Mouse (Mus musculus): Measurements from ENCODE around the gene Dmac2. TPM values are rescaled to one million over a fixed set of nuclear protein-coding genes. Genes with fewer than 3 reads are reported as not detected.
"Not testable (repeated sequence)": the region's sequence is repeated elsewhere in the genome, so short reads cannot be mapped to it uniquely, and the experiment has no call there.

The Dmac2 gene
- polyA plus RNA-seq (2015; fragmentation: Nextera tagmentation; extraction: Ambion mirVana), result 46.5 and 48.5 TPM in 2 replicates

DNA sequence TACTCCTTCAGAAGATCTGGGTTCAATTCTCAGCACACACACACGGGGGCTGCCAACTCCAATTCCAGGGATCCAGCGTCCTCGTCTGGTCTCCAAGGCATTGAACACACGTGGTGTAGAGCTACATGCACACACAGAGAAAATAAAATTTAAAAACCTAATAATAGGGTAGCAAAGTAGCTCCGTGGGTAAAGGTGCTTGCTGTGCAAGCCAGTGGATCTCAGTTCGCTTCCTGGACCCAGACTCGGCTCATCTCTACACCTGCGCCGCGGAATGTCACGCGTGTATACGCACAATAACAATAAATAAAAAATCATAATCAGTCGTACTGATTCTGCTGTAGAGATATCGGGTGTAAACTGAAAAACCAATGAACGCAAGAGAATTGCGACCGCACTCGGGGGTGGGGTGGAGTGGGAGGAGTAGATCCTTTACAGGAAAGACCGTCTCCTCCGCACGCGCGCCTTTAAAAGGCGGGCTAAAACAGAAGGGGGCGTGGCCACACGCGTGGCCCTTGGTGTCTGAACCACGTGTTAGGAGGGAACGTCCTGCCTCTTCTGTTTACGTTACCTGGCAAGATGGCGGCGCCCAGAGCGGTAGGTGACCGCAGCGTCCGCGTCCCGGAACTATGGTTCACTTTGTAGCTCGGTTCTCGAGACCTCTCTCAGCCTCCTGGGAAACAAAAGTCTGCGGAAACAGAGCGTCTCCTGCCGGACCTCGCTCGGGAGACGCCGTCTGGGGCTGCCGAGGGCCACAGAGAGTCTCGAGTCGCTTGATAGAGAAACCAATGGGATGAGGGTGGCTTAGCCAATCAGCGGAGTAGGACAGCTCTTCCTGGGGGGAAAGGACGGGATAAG lies at the start of gene Dmac2:
Dmac2 (plus strand) TSS at position 550 of the 857 bp plus-strand sequence.
- under 1% methylated on average over 53 of the region's 53 CpGs for WGBS
- no peaks in the 10 kb centered on the region for H3K9me3 ChIP-seq
- peak; percentile 96 for ATAC-seq (ENCODE audit: low FRiP score, low read depth)

DNA sequence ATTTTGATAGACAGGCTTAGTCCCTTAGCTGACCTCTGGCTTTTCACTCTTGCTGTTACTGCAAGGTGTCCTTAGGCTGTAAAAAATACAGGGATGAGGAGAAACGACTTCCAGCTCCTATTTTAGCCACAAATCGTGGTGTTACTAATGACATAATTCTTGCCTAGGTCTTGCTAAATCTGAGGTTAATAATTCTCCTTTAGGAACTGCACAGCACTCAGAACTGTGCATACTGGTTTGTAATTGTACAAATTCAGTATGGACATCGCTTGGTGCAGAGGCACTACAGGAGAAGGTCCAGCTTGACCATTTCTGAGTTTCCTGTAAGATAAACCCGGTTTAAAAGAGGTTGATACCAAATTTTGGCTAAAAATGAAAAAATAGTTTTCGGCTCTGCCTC lies 45.4 kb upstream of the Dmac2 start:
- H3K4me2 ChIP-seq; H3K27me3 ChIP-seq; H3K9ac ChIP-seq; H3K4me3 ChIP-seq; H3K9me3 ChIP-seq; H3K27ac ChIP-seq (replicated peaks); H3K4me1 ChIP-seq (replicated peaks); ATAC-seq (ENCODE audit: low FRiP score, low read depth); H3K36me3 ChIP-seq: not testable (repeated sequence)
- WGBS, result 77% methylated on average over 5 of the region's 5 CpGs

More for the DNA sequence above, at the start of gene Dmac2:
- Histone ChIP-seq H3K27ac (replicated peaks) (peak within 1 kb of the TSS; percentile 79), H3K4me2 (peak within 1 kb of the TSS; percentile 73), H3K9ac (peak within 1 kb of the TSS; percentile 61), H3K36me3 (no peaks in the 10 kb centered on the region), H3K27me3 (no peaks in the 10 kb centered on the region), H3K4me1 (replicated peaks) (peaks cover 11% of the 10 kb centered on the region), H3K4me3 (peak within 1 kb of the TSS; percentile 81)

DNA sequence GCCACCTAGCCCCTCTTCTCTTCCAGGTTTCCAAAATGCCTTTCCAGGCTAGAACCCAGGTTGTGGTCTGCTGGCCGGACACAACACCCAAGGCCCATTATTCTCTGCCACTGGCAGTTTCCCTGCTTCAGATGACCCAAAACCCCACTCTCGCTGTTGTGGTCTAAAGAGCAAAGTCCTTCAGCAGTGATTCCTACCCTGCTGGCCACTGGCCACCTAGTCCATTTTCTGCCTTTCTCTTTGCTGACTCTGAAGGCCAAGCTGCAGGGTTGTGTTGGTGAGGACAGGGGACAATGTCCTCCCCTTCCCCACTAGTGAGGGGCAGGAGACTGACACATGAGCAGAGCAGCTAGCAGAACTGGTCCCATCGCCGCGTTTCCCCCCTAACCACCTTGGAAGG lies 44.1 kb upstream of the Dmac2 start:
- Histone ChIP-seq H3K4me1 (replicated peaks) (no peaks in the 10 kb centered on the region), H3K9me3 (no peaks in the 10 kb centered on the region), H3K27me3 (no peaks in the 10 kb centered on the region), H3K36me3 (no peaks in the 10 kb centered on the region), H3K27ac (replicated peaks) (no peak overlapping the region), H3K4me3 (no peak overlapping the region), H3K9ac (no peak overlapping the region), H3K4me2 (no peak overlapping the region)
- ATAC-seq (ENCODE audit: low FRiP score, low read depth), result no peak
- 81% methylated on average over 5 of the region's 5 CpGs for WGBS

DNA sequence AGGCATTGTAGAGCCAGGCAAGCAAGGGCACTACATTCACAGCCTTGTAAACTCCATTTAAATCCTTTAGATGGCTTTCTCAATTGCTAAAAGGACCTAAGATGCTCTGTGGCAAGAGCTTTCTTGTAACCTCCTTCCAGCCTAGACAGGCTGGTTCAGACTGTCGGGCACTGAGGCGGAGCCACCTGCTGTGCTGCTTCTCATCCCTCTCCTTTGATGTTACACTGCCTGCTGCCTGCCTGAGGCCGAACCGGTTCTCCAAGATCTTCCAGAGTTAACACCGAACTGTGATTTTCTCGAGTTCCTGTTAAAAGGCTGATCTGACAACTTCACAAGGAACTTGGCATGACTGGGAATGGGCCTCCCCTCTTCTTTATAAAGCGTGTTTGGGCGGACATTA lies 43.3 kb upstream of the Dmac2 start:
- Histone ChIP-seq H3K36me3 (no peaks in the 10 kb centered on the region), H3K9me3 (no peaks in the 10 kb centered on the region), H3K27ac (replicated peaks) (no peak overlapping the region), H3K4me1 (replicated peaks) (no peaks in the 10 kb centered on the region), H3K9ac (no peak overlapping the region), H3K4me3 (no peak overlapping the region), H3K27me3 (no peaks in the 10 kb centered on the region), H3K4me2 (no peak overlapping the region)
- 22% methylated on average over 8 of the region's 8 CpGs for WGBS
- ATAC-seq (ENCODE audit: low FRiP score, low read depth), result no peak

DNA sequence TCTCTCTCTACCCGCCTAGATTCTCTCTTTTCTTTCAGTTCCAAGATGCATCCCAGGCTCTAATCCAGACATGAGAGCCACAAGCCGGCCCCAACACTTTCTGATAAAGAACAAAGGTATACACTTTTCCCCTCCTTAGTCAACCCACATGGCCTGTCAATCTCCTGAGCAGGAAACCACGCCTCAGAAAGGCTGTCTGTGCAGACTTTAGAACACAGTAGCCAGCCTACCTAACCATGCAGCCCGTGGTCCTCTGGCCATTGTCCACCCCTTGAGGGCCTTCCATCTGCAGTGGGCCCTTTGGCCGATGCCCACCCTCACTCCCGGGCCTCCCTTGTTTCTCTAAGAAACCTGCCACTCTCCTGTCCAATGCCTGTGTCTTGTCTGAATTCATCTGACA lies 42.9 kb upstream of the Dmac2 start:
- WGBS, result 47% methylated on average over 6 of the region's 6 CpGs
- not testable (repeated sequence) for ATAC-seq (ENCODE audit: low FRiP score, low read depth)

DNA sequence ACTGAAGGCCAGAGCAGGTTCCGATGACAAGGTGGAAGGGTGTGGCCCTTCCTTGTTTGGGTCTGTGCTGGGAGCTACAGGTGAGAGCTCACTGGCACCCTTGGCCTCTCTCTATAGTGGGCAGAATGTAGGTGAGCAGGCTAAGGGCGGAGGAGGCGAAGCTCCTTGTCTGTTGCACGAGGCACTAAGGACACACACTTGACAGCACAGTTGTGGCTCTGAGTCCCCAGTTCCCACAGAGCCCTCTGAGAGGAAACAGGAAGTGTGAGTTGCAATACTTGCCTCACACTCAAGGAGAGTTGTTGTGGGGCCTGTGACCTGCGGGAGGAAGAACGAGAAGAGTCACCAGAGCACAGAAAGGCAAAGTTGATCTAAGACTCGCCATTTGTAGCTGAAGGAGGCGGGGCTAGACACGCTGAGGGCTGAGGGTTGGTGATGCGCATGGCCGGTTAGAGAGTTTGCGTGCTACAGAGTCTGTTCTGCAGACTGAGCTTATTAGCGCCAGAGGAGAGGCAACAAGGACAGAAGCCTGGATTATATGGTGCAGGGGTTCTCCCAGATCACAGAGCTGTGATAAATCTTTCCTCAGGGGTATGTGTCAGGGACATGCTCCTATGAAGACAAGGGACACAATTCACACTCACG lies 42.3 kb upstream of the Dmac2 start:
- not testable (repeated sequence) for H3K9ac ChIP-seq; H3K4me1 ChIP-seq (replicated peaks); H3K27ac ChIP-seq (replicated peaks); H3K27me3 ChIP-seq; ATAC-seq (ENCODE audit: low FRiP score, low read depth); H3K4me3 ChIP-seq; H3K4me2 ChIP-seq; H3K9me3 ChIP-seq; H3K36me3 ChIP-seq
- WGBS, result 73% methylated on average over 13 of the region's 14 CpGs

More for the DNA sequence above, 42.9 kb upstream of the Dmac2 start:
- H3K9me3 ChIP-seq; H3K27ac ChIP-seq (replicated peaks); H3K9ac ChIP-seq; H3K4me2 ChIP-seq; H3K36me3 ChIP-seq; H3K27me3 ChIP-seq; H3K4me3 ChIP-seq; H3K4me1 ChIP-seq (replicated peaks): not testable (repeated sequence)

DNA sequence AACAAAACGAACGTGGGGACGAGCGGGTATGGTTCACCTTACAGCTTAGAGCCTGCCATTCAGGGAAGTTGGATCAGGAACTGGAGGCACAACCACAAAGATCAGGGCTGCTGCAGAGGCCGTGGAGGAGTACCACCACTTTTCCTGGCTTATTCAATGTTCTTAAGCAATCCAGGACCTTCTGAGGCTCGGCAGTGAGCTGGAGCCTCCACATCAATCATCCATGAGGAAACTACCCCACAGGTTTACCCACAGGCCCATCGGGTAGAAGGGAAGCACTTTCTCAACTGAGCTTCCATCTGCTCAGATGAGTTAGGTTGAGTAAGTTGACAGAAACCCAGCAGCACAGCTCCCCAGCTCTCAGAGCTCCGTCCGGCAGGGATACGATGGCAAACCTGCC lies 39.8 kb upstream of the Dmac2 start:
- no peak overlapping the region for H3K27ac ChIP-seq (replicated peaks)
- no peak for ATAC-seq (ENCODE audit: low FRiP score, low read depth)
- H3K27me3 ChIP-seq, result no peaks in the 10 kb centered on the region
- no peak overlapping the region for H3K4me2 ChIP-seq
- WGBS, result 86% methylated on average over 10 of the region's 10 CpGs
- no peaks in the 10 kb centered on the region for H3K36me3 ChIP-seq
- H3K9ac ChIP-seq, result no peak overlapping the region
- no peak overlapping the region for H3K4me3 ChIP-seq
- no peaks in the 10 kb centered on the region for H3K4me1 ChIP-seq (replicated peaks)
- H3K9me3 ChIP-seq, result no peaks in the 10 kb centered on the region

DNA sequence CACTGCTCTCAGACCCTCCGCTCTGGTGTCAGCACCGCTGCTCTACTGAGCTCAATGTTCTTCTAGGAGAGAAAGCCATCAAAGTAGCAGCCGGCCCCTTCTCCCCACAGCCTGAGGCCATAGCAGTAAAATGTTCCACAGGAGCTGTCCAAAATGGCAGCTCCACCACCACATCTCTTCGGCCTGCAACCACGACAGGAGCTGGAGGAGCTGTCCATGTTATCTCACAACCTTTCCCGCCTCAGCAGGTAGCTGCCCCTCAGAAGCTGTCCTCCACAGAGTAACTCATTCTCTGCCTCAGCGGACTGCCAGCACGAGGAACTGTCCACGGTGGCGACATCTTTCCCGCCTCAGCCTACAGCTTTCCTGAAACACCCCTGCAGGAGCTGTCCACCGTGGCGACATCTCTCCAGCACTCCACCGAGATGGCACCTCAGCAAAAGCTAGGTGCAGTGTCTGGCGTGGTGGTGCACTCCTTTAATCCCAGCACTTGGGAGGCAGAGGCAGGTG lies 36.9 kb upstream of the Dmac2 start:
- Histone ChIP-seq H3K4me3 (no peak overlapping the region), H3K9ac (no peak overlapping the region), H3K9me3 (no peaks in the 10 kb centered on the region), H3K36me3 (no peaks in the 10 kb centered on the region), H3K4me1 (replicated peaks) (no peaks in the 10 kb centered on the region), H3K4me2 (no peak overlapping the region), H3K27me3 (no peaks in the 10 kb centered on the region), H3K27ac (replicated peaks) (no peak overlapping the region)
- WGBS, result 92% methylated on average over 15 of the region's 15 CpGs
- ATAC-seq (ENCODE audit: low FRiP score, low read depth), result no peak

DNA sequence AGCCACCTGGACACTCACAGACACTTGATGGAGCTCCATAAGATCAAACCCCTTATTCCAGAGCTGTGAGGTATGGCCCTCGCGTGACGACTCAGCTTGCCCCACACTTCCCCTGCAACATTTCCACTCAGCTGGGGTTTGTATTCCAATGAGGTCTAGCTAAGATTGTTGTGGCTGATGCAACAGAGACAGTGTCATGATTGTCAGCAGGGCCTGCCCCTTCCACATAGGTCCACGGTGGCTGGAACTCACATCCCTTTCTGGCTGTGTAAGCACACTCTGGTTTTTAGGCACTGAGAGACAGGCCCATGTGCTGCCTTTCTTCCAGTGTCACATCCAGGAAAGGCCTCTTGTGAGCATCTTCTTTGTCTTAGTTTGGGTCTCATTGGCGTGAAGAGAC lies 34.6 kb upstream of the Dmac2 start:
- no peak overlapping the region for H3K4me3 ChIP-seq
- ATAC-seq (ENCODE audit: low FRiP score, low read depth), result no peak

DNA sequence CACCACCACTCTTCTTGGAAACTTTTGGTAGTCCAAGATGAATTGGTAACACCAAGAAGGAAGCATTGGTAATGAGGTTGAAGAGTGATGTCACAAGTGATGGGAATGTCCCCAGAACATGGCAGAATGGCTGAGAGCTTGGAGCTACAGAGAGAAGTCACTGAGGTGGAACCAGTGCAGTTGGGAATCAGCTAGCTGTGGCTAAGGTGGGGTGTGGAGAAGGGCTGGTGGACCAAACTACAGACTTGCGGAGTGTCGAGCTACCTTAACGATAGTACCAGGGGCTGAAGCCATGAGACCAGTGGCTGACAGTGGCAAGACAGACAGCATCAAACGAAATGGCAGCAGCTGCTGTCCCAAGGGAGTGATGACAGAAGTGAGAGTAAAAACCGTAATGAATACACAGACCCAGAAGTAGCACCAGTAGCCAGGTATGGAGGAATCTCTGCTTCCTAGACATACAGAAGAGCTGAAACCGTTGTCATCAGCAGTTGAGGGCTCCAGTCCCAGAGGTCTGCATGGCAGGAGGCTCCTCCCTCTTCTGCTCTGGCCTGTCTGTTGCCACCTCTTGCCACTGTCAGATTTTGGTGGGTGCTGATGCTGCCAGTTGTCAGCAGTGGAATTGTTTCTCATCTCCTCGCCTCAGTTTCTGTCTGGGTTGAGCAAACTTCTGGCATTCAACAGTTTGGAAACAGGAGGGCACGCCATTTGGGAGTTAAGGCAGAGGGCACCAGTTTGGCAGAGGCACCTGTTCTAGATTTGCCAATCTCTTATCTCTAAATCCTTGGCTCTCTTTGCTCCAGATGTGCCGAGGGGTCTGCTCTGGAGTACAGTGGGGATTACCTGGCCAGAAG lies 33.6 kb upstream of the Dmac2 start:
- H3K9me3 ChIP-seq, result no peaks in the 10 kb centered on the region
- no peak overlapping the region for H3K4me3 ChIP-seq
- no peaks in the 10 kb centered on the region for H3K36me3 ChIP-seq
- H3K9ac ChIP-seq, result no peak overlapping the region
- no peak overlapping the region for H3K4me2 ChIP-seq
- H3K27me3 ChIP-seq, result no peaks in the 10 kb centered on the region
- no peaks in the 10 kb centered on the region for H3K4me1 ChIP-seq (replicated peaks)
- no peak overlapping the region for H3K27ac ChIP-seq (replicated peaks)
- WGBS, result 80% methylated on average over 9 of the region's 9 CpGs
- no peak for ATAC-seq (ENCODE audit: low FRiP score, low read depth)

More for the DNA sequence above, 34.6 kb upstream of the Dmac2 start:
- H3K9ac ChIP-seq, result no peak overlapping the region
- H3K4me1 ChIP-seq (replicated peaks), result no peaks in the 10 kb centered on the region
- no peaks in the 10 kb centered on the region for H3K36me3 ChIP-seq
- no peaks in the 10 kb centered on the region for H3K9me3 ChIP-seq
- H3K27ac ChIP-seq (replicated peaks), result no peak overlapping the region
- H3K27me3 ChIP-seq, result no peaks in the 10 kb centered on the region
- 87% methylated on average over 5 of the region's 5 CpGs for WGBS
- H3K4me2 ChIP-seq, result no peak overlapping the region

DNA sequence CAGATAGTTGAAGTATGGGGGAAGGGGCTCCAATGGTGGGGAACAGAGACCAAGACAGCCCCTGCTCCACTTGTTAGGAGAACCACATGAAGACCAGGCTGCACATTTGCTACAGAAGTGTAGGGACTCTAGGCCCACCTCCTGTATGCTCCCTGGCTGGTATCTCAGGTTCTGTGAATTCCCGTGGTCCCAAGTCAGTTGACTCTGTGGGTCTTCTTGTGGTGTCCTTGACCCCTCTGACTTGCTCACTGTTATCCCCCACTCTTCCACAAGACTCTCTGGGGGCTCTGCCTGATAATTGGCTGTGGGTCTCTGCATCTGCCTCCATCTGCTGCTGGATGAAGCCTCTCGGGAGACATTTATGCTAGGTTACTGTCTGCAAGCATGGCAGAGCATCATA lies 28.0 kb upstream of the Dmac2 start:
- H3K9ac ChIP-seq, result no peak overlapping the region
- WGBS, result 96% methylated on average over 2 of the region's 2 CpGs
- no peak for ATAC-seq (ENCODE audit: low FRiP score, low read depth)

DNA sequence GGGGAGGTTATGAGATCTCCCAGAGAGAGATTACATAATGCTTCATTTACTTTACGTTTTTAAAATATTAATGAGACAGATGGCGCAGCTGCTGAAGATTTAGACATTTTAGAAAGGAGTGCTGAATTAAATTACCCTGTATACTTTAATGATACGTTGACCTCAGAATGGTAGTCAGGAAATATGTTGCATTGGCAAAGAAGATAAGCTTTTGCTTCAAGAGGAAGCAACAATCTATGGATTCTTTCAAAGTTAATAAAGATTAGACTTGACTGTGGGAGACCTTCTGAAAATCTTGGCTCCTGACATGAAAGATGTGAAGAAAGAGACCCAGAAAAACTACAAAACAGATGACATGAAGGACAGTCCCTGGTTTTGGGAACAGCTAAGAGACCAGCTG lies 25.4 kb upstream of the Dmac2 start:
- Histone ChIP-seq H3K4me3 (no peak overlapping the region), H3K27ac (replicated peaks) (no peak overlapping the region), H3K9me3 (no peaks in the 10 kb centered on the region), H3K27me3 (0 out of 2 replicates have a peak, but pooled peaks cover 4% of the 10 kb centered on the region), H3K4me1 (replicated peaks) (no peaks in the 10 kb centered on the region), H3K36me3 (no peaks in the 10 kb centered on the region), H3K4me2 (no peak overlapping the region), H3K9ac (no peak overlapping the region)
- no peak for ATAC-seq (ENCODE audit: low FRiP score, low read depth)
- WGBS, result 75% methylated on average over 3 of the region's 3 CpGs

More for the DNA sequence above, 28.0 kb upstream of the Dmac2 start:
- Histone ChIP-seq H3K4me2 (no peak overlapping the region), H3K36me3 (no peaks in the 10 kb centered on the region), H3K4me3 (no peak overlapping the region), H3K27ac (replicated peaks) (no peak overlapping the region), H3K9me3 (no peaks in the 10 kb centered on the region), H3K27me3 (no peaks in the 10 kb centered on the region), H3K4me1 (replicated peaks) (no peaks in the 10 kb centered on the region)
